Mouse (Mus musculus): ENCODE results near the gene Ifna11. TPM values are rescaled to one million over a fixed set of nuclear protein-coding genes. Genes with fewer than 3 reads are reported as not detected.
"Not testable (repeated sequence)": the region's sequence is repeated elsewhere in the genome, so short reads cannot be mapped to it uniquely, and the experiment has no call there.

Gene Ifna11
- not detected for total RNA-seq (2021)
- long read RNA-seq, experiment 1 = 0 reads
- long read RNA-seq, experiment 2 = 0 reads

GRCm38 (mm10) chr4:88819659-88820058, at the start of gene Ifna11:
Gene Ifna11, plus strand, starts transcription at chr4:88819959.
- no peak for DNase-seq (ENCODE audit: low spot score in 2 of 2)

- not testable (repeated sequence) for DNase-seq (ENCODE audit: low spot score in 2 of 2)
Observed at GRCm38 (mm10) chr4:88773534-88773933, 46.2 kb upstream of the Ifna11 start, which contains the start of gene Gm13290. Gene Gm13290, plus strand, starts transcription at chr4:88773834.

DNA sequence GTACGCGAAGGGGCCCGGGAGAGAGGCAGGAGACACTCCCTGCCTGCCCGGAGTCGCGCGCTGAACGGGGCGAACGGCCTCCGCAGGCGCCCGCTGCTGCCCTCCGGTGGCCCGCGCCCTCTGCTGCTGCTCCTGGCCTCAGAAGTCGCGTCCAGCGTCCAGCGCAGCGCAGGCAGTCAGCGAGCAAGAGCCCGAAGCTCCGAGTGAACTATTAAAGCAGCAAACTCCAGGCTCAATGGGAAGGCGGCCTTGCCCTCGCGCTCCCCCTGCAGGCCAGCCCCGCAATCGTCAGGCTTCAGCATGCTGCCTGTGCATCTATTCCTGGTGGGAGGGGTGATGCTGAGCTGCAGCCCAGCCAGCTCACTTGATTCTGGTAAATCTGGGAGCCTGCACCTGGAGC, 43.1 kb upstream of the Ifna11 start, which contains the start of gene Gm13289:
Gm13289 (plus strand) TSS at position 301 of the 400 bp plus-strand sequence.
- DNase-seq (ENCODE audit: low spot score in 2 of 2) = not testable (repeated sequence)

- DNase-seq (ENCODE audit: low spot score in 2 of 2) = not testable (repeated sequence)
Observed at GRCm38 (mm10) chr4:88779550-88779949, 40.2 kb upstream of the Ifna11 start, which contains the start of gene Gm13272. Gene Gm13272, plus strand, starts transcription at chr4:88779850.

GRCm38 (mm10) chr4:88780320-88780719, 39.4 kb upstream of the Ifna11 start:
- DNase-seq (ENCODE audit: low spot score in 2 of 2) = not testable (repeated sequence)

GRCm38 (mm10) chr4:88781831-88782230, 37.9 kb upstream of the Ifna11 start, which contains the start of gene Ifnz:
Gene Ifnz, plus strand, starts transcription at chr4:88782131.
- not testable (repeated sequence) for DNase-seq (ENCODE audit: low spot score in 2 of 2)

- not testable (repeated sequence) for DNase-seq (ENCODE audit: low spot score in 2 of 2)
Observed at GRCm38 (mm10) chr4:88782335-88782734, 37.4 kb upstream of the Ifna11 start.

DNA sequence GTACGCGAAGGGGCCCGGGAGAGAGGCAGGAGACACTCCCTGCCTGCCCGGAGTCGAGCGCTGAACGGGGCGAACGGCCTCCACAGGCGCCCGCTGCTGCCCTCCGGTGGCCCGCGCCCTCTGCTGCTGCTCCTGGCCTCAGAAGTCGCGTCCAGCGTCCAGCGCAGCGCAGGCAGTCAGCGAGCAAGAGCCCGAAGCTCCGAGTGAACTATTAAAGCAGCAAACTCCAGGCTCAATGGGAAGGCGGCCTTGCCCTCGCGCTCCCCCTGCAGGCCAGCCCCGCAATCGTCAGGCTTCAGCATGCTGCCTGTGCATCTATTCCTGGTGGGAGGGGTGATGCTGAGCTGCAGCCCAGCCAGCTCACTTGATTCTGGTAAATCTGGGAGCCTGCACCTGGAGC, 34.4 kb upstream of the Ifna11 start, which contains the start of gene Gm13276:
Gm13276 (plus strand) TSS at position 301 of the 400 bp plus-strand sequence.
- not testable (repeated sequence) for DNase-seq (ENCODE audit: low spot score in 2 of 2)

DNA sequence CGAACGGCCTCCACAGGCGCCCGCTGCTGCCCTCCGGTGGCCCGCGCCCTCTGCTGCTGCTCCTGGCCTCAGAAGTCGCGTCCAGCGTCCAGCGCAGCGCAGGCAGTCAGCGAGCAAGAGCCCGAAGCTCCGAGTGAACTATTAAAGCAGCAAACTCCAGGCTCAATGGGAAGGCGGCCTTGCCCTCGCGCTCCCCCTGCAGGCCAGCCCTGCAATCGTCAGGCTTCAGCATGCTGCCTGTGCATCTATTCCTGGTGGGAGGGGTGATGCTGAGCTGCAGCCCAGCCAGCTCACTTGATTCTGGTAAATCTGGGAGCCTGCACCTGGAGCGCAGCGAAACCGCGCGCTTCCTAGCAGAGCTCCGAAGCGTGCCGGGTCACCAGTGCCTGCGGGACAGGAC, 31.4 kb upstream of the Ifna11 start, which contains the start of gene Gm13277:
Gm13277 (plus strand) TSS at position 231 of the 400 bp plus-strand sequence.
- peak; percentile 48 to 55 for DNase-seq (ENCODE audit: low spot score in 2 of 2)

DNA sequence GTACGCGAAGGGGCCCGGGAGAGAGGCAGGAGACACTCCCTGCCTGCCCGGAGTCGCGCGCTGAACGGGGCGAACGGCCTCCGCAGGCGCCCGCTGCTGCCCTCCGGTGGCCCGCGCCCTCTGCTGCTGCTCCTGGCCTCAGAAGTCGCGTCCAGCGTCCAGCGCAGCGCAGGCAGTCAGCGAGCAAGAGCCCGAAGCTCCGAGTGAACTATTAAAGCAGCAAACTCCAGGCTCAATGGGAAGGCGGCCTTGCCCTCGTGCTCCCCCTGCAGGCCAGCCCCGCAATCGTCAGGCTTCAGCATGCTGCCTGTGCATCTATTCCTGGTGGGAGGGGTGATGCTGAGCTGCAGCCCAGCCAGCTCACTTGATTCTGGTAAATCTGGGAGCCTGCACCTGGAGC, 28.5 kb upstream of the Ifna11 start, which contains the start of gene Gm13278:
Gm13278 (plus strand) TSS at position 301 of the 400 bp plus-strand sequence.
- not testable (repeated sequence) for DNase-seq (ENCODE audit: low spot score in 2 of 2)

DNA sequence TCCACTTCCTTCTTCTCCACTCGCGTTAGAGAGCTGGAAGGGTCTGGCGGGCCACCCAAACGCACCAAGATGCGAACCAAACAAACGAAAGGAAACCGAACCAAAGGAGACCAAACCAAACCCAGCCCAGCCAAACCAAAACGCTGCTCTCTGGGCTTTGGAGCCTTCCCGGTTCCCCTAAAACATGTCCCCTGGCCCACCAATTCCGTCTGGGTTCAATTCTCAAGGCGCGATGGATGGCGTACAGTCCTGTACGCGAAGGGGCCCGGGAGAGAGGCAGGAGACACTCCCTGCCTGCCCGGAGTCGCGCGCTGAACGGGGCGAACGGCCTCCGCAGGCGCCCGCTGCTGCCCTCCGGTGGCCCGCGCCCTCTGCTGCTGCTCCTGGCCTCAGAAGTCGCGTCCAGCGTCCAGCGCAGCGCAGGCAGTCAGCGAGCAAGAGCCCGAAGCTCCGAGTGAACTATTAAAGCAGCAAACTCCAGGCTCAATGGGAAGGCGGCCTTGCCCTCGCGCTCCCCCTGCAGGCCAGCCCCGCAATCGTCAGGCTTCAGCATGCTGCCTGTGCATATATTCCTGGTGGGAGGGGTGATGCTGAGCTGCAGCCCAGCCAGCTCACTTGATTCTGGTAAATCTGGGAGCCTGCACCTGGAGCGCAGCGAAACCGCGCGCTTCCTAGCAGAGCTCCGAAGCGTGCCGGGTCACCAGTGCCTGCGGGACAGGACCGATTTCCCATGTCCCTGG, 25.7 kb upstream of the Ifna11 start, which contains the start of gene Gm13275:
Gm13275 (plus strand) TSS at position 552 of the 740 bp plus-strand sequence.
- peak; percentile 45 to 58 for DNase-seq (ENCODE audit: low spot score in 2 of 2)

GRCm38 (mm10) chr4:88797097-88797496, 22.7 kb upstream of the Ifna11 start, which contains the start of gene Gm13279:
Gene Gm13279, plus strand, starts transcription at chr4:88797397.
- not testable (repeated sequence) for DNase-seq (ENCODE audit: low spot score in 2 of 2)

DNA sequence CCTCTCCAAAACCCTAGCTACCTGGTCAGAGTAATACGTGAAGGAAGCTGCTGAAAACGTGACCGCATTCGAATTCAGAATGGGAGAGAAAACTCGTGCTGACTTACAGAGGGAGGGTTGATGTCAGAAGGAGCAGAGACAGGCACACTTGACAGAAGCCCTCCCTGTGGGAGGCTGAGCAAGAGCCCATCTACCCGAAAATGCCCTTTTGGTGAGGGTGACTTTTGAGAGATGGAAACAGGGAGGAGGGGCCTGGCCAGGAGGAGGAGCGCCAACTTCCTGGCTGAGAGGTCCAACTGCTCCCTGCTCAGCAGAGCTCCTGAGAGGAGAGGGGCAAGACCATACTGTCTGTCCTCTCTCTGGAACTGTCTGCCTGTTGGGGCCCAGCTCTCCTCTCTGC, 20.4 kb upstream of the Ifna11 start, which contains the start of gene Gm13285:
Gm13285 (plus strand) TSS at position 301 of the 400 bp plus-strand sequence.
- DNase-seq (ENCODE audit: low spot score in 2 of 2) = not testable (repeated sequence)

GRCm38 (mm10) chr4:88802954-88803353, 16.8 kb upstream of the Ifna11 start, which contains the start of gene Gm13287:
Gene Gm13287, plus strand, starts transcription at chr4:88803254.
- DNase-seq (ENCODE audit: low spot score in 2 of 2) = not testable (repeated sequence)

DNA sequence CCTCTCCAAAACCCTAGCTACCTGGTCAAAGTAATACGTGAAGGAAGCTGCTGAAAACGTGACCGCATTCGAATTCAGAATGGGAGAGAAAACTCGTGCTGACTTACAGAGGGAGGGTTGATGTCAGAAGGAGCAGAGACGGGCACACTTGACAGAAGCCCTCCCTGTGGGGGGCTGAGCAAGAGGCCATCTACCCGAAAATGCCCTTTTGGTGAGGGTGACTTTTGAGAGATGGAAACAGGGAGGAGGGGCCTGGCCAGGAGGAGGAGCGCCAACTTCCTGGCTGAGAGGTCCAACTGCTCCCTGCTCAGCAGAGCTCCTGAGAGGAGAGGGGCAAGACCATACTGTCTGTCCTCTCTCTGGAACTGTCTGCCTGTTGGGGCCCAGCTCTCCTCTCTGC, 14.5 kb upstream of the Ifna11 start, which contains the start of gene Gm13288:
Gm13288 (plus strand) TSS at position 301 of the 400 bp plus-strand sequence.
- not testable (repeated sequence) for DNase-seq (ENCODE audit: low spot score in 2 of 2)

DNA sequence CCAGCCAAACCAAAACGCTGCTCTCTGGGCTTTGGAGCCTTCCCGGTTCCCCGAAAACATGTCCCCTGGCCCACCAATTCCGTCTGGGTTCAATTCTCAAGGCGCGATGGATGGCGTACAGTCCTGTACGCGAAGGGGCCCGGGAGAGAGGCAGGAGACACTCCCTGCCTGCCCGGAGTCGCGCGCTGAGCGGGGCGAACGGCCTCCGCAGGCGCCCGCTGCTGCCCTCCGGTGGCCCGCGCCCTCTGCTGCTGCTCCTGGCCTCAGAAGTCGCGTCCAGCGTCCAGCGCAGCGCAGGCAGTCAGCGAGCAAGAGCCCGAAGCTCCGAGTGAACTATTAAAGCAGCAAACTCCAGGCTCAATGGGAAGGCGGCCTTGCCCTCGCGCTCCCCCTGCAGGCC, 14.0 kb upstream of the Ifna11 start:
- DNase-seq (ENCODE audit: low spot score in 2 of 2) = not testable (repeated sequence)

- no peak for DNase-seq (ENCODE audit: low spot score in 2 of 2)
Observed at GRCm38 (mm10) chr4:88815928-88816327, 3.8 kb upstream of the Ifna11 start, which contains the start of gene Ifna7. Gene Ifna7, plus strand, starts transcription at chr4:88816228.

- peak; percentile 9 to 23 for DNase-seq (ENCODE audit: low spot score in 2 of 2)
Observed at GRCm38 (mm10) chr4:88822995-88823394, 3.2 kb downstream of the Ifna11 start.

DNA sequence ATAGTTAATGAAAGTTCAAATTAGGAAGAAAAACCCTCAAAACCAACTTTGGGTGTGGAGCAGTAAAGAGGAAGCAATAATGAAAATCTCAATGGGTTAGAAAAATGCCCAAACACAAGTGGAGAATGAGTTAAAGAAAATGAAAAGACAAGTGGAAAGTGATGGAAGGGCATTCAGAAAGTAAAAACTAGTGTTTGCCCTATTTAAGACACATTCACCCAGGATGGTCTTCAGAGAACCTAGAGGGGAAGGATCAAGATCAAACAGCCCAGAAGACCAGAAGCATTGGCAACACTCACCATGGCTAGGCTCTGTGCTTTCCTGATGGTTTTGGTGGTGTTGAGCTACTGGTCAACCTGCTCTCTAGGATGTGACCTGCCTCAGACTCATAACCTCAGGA, 7.4 kb downstream of the Ifna11 start, which contains the start of gene Ifna6:
Ifna6 (plus strand) TSS at position 301 of the 400 bp plus-strand sequence.
- not testable (repeated sequence) for DNase-seq (ENCODE audit: low spot score in 2 of 2)

DNA sequence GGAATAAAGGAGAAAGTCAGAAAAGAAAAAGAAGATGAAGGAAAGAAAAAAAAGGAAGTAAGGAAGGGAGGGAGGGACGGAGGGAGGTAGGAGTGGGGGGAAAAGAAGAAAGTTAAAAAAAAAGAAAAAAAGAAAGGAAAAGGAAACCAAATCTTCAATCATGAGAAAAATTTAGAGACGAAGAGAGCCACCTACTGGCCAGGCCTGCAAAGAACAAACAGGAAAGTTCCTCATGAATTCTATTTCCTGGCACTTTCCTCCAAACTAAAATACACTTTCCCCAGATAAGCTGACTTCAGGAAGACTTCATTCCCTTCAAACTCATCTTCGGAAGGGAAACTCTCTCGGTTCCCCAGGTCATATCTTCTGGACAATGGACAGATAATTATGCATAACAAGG, 10.8 kb downstream of the Ifna11 start:
- DNase-seq (ENCODE audit: low spot score in 2 of 2) = peak; percentile 45 to 56

DNA sequence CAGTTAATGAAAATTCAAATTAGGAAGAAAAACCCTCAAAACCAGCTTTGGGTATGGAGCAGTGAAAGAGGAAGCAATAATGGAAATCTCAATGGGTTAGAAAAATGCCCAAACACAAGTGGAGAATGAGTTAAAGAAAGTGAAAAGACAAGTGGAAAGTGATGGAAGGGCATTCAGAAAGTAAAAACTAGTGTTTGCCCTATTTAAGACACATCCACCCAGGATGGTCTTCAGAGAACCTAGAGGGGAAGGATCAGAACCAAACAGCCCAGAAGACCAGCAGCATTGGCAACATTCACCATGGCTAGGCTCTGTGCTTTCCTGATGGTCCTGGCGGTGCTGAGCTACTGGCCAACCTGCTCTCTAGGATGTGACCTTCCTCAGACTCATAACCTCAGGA, 15.5 kb downstream of the Ifna11 start, which contains the start of gene Ifna5:
Ifna5 (plus strand) TSS at position 301 of the 400 bp plus-strand sequence.
- not testable (repeated sequence) for DNase-seq (ENCODE audit: low spot score in 2 of 2)
